Mouse (Mus musculus) urinary bladder, postnatal 10 days (tissue): ENCODE results near the gene Oosp3.

Experiments used
- DNase-seq: peaks from one replicate; pipeline ENCODE4 v3.0.0; 2022; ENCODE audit warnings: low spot score

The Oosp3 gene

GRCm38 (mm10) chr19:11696755-11697154 is at the start of gene Oosp3:
Gene Oosp3, plus strand, starts transcription at chr19:11697055.
- no peak for DNase-seq

- no peak for DNase-seq
Observed at GRCm38 (mm10) chr19:11649564-11649963, 47.3 kb upstream of the Oosp3 start.

DNA sequence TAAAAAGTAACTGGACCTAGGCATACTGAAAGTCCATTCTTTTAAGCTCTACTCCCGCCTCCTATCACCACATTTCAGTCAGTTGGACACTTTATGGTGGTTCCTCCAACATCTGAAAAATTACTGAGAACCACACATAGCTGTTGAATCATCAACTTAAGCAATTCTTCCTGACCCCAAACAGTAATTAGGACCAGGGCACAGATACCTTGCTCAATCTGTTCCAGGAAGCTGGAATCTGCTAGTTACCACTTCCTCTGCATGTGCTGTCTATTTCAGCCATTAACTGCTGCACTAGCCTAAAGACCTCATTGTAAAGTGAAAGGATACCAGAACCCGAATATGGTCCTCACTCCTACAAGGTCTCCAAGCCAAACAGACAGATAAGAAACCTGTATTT is 37.7 kb upstream of the Oosp3 start:
- no peak for DNase-seq

- DNase-seq = no peak
Observed at GRCm38 (mm10) chr19:11660459-11660858, 36.4 kb upstream of the Oosp3 start, which contains the start of gene Oosp2. Gene Oosp2, minus strand, starts transcription at chr19:11660559.

GRCm38 (mm10) chr19:11661562-11661961 is 35.3 kb upstream of the Oosp3 start:
- DNase-seq = no peak

DNA sequence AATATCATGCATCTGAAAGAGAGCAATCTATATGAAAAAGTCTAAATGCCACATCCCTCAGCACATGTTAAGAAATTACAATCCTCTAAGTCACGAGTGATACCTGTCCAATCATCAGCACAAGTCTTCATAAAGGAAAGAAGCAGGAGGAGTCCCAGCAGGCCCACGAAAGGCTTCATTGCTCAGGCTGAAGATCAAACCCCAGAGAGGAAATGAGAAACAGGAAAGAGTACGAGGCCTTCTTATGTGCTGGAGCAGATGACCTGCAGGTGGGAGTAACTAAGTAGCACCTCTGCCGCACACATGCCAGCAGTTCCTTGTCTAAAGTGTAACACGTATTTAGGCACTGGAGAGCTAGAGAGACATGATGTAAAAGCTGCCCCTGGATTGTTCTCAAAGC is 6.0 kb upstream of the Oosp3 start, which contains the start of gene Oosp1:
Gene Oosp1, minus strand, starts transcription at position 312 of the 400 bp plus-strand sequence.
- no peak for DNase-seq

DNA sequence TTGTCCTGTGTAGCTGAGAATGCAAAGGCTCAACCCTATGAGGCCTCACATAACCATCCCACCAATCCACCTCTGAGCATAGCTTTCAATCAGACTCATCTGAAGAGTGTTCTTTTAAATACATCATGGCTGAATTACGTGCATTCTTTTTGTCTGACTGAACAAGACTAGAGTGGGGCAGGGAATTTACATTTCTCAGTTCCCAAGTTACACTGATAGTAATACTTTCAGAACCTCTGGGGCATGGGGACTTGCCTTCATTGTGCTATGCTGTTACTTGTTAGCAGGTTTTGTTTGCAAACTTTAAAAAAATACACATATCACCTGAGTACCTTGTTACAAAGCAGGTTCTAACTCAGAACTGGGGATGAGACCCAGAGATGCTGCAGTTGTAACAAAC is 5.4 kb upstream of the Oosp3 start:
- DNase-seq = no peak

DNA sequence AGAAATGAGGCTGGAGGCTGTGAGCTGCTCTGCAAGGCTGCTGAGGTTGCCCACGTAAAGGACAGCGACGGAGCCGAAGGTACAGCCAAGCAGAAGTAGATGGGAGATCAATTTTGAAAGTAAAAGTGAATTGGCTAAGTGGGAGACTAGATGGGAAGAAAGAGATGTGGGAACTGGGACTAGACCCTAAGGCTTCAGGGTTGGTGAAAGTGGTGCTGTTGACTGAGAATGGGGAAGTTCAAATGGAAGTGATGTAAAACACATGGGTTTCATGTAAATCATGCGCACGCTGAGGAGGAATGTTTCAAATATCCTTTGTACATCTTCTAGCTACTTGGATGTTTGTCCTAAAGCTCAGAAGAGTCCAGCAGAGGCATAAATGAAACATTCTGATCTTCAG is 1.5 kb downstream of the Oosp3 start:
- no peak for DNase-seq

- DNase-seq = no peak
Observed at GRCm38 (mm10) chr19:11712451-11712850, 15.6 kb downstream of the Oosp3 start.

DNA sequence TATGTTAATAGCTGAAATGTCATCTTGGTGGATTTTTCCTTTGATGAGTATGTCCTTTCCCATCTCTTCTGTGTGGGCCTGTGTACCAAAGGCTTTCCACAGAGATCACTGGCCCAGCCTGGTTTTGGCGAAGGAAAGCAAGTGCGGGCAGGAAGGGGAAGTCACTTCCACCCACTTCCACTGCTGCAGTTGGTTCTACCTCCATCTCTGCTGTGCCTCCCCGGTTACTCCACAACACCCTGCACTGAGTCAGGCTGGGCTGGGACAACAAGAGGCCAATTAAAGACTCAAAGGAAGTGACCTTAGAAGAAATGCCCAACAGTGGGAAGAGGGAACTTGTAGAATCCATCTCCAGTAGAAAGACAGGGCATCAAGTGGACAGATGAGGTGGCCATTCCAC is 23.2 kb downstream of the Oosp3 start:
- no peak for DNase-seq

DNA sequence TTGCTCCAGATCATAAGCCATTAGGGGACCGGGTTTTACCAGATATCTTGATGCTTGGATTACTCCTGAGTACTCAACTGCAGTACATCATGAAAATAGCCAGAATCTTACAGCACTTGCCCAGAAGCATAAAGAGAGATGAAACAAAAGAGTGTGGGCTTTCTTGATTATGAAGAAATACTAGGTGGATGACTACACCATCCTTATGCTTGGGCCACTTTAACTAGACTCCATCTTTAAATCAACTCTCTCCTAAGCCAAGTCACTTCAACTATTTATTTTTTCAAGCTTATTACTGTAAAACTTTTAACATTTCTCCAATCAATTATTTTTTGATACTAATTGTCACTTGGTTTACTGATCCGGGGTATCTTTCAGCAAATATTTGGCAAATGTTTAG is 27.0 kb downstream of the Oosp3 start:
- no peak for DNase-seq

GRCm38 (mm10) chr19:11724275-11724674 is 27.4 kb downstream of the Oosp3 start:
- no peak for DNase-seq

DNA sequence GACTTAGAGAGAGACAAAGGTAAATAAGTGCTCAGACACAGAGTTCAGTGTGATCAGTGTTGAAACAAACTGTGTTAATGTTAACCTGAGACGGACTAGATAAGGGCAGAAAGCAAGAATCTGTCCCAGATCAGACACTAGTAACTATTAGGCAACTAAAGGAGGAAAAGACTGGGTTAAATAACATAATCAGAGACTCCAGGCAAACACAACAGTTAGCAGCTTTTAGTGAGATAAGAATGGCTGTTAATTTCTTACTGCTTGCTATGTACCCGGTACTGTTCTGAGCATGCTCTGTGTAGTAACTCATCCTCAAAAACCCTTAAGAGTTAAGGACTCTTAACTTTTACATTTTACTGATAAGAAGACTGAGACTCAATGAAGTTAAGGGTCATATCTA is 29.1 kb downstream of the Oosp3 start:
- DNase-seq = no peak

DNA sequence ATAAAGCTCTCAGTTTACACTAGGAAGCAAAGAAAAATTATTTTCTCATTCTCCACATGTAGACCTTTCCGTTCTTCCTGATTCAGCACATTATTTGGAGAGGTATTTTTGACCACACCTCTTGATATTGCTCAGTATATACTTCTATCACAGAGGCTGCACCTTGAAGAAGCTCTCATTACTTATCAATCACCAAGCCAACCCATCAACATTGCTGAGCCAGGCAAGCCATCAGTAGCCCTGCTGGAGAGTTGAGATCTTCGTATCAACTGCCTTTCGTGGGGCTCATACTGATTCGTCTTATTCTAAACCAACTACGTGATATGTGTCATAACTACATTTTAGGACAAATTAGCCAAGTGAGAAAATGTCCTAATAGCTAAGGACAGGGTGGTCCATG is 30.4 kb downstream of the Oosp3 start:
- no peak for DNase-seq

- DNase-seq = no peak
Observed at GRCm38 (mm10) chr19:11730278-11730677, 33.4 kb downstream of the Oosp3 start.

GRCm38 (mm10) chr19:11736455-11736854 is 39.6 kb downstream of the Oosp3 start:
- DNase-seq = no peak

DNA sequence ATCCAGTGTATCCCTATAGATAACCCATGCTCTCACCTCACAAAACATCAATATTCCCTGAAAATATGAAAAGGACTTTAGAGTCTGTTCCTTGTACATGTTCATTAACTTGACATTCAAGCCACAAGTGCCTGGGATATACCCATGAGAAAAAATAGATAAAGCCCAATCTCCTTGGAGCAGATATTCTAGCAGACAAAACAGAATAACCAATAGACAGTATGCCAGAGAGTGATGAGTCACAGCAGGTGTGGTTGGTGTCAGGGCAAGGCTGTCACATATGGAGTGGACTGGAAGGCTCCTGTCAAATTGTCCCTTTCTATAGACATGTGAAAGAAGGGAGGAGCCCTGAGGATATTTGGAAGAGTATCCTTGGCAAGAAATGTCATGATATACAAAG is 48.8 kb downstream of the Oosp3 start:
- no peak for DNase-seq

DNA sequence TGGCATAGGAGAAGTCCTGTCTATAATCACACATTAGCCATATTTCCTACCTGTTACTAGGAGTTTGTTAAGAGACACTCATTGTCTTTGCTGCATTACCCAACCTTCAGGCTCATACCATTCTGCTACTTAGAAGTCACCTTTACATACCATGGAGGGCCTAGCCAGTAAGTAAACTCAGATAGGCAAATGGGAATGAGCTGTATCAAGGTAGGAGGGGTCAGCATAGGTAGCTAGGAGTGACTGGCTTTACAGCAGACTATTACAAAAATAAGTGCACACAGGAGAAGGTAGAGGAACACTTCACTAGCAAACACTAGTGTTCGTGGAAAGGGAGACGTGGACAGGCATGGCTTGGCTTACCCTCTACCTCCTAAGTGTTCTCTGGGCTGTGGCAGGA is 50.4 kb downstream of the Oosp3 start, which contains the start of gene Gif:
Gene Gif, plus strand, starts transcription at position 257 of the 400 bp plus-strand sequence.
- DNase-seq = no peak
